Mouse (Mus musculus): ENCODE data around the gene 1700029F12Rik.

DNA sequence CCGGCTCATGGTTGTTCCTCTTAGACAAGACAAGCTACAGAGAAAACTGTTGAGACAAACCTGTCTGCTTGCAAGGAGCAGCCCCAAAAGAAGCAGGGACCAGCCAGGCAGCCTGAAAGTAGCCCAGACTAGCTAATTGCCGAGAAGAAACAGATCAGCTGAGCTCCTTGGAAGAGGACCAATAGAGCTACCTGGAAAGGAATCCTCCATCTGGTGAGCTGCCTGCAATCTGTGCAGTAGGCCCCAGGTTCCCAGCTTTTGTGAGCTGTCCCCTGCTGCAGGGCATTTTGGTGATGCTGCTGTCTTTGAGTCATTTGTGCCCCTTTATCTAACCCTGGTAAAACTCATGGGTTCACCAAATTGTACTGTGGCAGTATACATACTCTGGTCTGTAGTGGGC is 46.0 kb upstream of the 1700029F12Rik start:
- TF ChIP-seq CTCF (conservative IDR thresholded peaks at IDR 0.05; ENCODE audit: insufficient read depth, insufficient read length, low read depth, low read length): no peak
- no peak for TF ChIP-seq POLR2A (IDR thresholded peaks at IDR 0.05; ENCODE audit: low read depth, low read length)
